Mouse (Mus musculus): Measurements from ENCODE around the gene Timm13.

GRCm38 (mm10) chr10:80858350-80858935 is 42.3 kb downstream of the Timm13 start:
- TF ChIP-seq CTCF (IDR thresholded peaks at IDR 0.05; ENCODE audit: borderline replicate concordance, extremely low read depth, insufficient read depth, insufficient read length) (no peak), POLR2A (IDR thresholded peaks at IDR 0.05; ENCODE audit: borderline replicate concordance, extremely low read depth, insufficient read depth, insufficient read length, poor library complexity, severe bottlenecking) (no peak)
